Comparison of ENCODE assay signal across 8 mouse cellular contexts in the genomic region with DNA sequence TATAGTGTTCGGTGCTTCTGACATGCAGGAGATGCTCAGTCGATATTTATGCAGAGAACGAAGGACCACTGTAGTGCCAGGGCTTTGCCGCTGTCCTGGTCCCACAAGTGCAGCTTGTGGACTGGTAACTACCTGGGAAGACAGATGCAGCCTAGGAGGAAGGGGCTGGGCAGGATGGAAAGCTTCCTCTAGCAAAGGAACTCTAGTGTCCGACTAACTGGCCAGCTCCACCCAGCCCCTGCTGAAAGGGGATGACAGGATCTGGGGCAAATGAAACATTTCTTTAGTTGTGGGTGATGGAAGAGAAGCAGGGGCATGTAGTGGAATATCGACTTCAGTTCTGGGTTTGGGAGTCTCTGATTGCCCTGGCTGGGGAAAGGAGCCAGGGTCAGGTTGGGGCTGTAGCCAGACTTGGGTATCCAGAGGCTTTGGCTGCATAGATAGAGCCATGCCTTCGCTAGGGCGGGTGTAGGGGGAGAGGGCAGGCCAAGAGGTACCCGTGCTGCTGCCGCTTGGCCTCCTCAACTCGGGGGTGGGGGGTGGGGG. TPM values are rescaled to one million over a fixed set of nuclear protein-coding genes. Genes with fewer than 3 reads are reported as not detected.
DNase-seq lines count a peak whose midpoint lies in the region; ATAC-seq and TF ChIP-seq lines count a peak whose summit lies in the region.

No protein-coding gene starts in this region.

- H3K36me3 ChIP-seq in embryonic facial prominence, embryonic 15.5 days, result no peaks in the 10 kb centered on the region
- H3K36me3 ChIP-seq in limb, embryonic 12.5 days, result no peaks in the 10 kb centered on the region

- H3K4me1 ChIP-seq in embryonic facial prominence, embryonic 15.5 days, result peaks cover 21% of the 10 kb centered on the region
- peaks cover 23% of the 10 kb centered on the region for H3K4me1 ChIP-seq in limb, embryonic 12.5 days (replicated peaks)

- no peaks in the 10 kb centered on the region for H3K9me3 ChIP-seq in embryonic facial prominence, embryonic 15.5 days (replicated peaks)
- H3K9me3 ChIP-seq in limb, embryonic 12.5 days, result no peaks in the 10 kb centered on the region

- ATAC-seq in embryonic facial prominence, embryonic 15.5 days (ENCODE audit: insufficient number of reproducible peaks, low FRiP score, low TSS enrichment, low read depth), result no peak
- peak; percentile 33; the same call in 1 of the 2 replicates for ATAC-seq in limb, embryonic 12.5 days (ENCODE audit: insufficient number of reproducible peaks, insufficient read depth, low FRiP score, low TSS enrichment, low read depth)

- no peak for TF ChIP-seq CTCF in left cerebral cortex, adult 2 months (IDR thresholded peaks at IDR 0.05)

- H3K27ac ChIP-seq in left cerebral cortex, adult 2 months, result peak overlapping the region; percentile 71
- 0 out of 2 replicates have a peak overlapping the region, but pooled peaks have one; percentile 39 for H3K27ac ChIP-seq in embryonic facial prominence, embryonic 15.5 days (replicated peaks)
- no peak overlapping the region for H3K27ac ChIP-seq in limb, embryonic 12.5 days

- H3K4me3 ChIP-seq in left cerebral cortex, adult 2 months, result peak overlapping the region; percentile 27; the same call in 1 of the 2 replicates
- H3K4me3 ChIP-seq in embryonic facial prominence, embryonic 15.5 days (replicated peaks), result peak overlapping the region; percentile 54
- H3K4me3 ChIP-seq in limb, embryonic 12.5 days (replicated peaks), result peak overlapping the region; percentile 80

- intact Hi-C loops in left cerebral cortex, adult 2 months (cut with DNase I), result loop anchor here (2.0 kb wide), 1 partner anchor 112 kb away; no protein-coding TSS in a partner anchor
- intact Hi-C loops in left cerebral cortex, postnatal 36 days (cut with DNase I), result no loop called here

- no peak for DNase-seq in left cerebral cortex, adult 2 months (ENCODE audit: extremely low spot score in 1 of 2, low spot score in 2 of 2)
- DNase-seq in left cerebral cortex, postnatal 36 days (ENCODE audit: low spot score in 2 of 2), result no peak
- peak; percentile 45 for DNase-seq in retina, postnatal 1 day
- no peak for DNase-seq in urinary bladder, adult 18-20 months (ENCODE audit: low spot score in 2 of 2)
- no peak for DNase-seq in frontal cortex, adult 2 months (ENCODE audit: extremely low spot score in 1 of 2, low spot score in 1 of 2)
- no peak for DNase-seq in ovary, postnatal 14 days (ENCODE audit: low spot score)

- H3K4me2 ChIP-seq in embryonic facial prominence, embryonic 15.5 days (replicated peaks), result peak overlapping the region; percentile 97
- H3K4me2 ChIP-seq in limb, embryonic 12.5 days, result peak overlapping the region; percentile 99

- no peak overlapping the region; the same call in 1 of the 2 replicates for H3K9ac ChIP-seq in embryonic facial prominence, embryonic 15.5 days
- H3K9ac ChIP-seq in limb, embryonic 12.5 days (replicated peaks), result peak overlapping the region; percentile 84; the same call in 1 of the 2 replicates

- H3K27me3 ChIP-seq in embryonic facial prominence, embryonic 15.5 days, result peaks cover 20% of the 10 kb centered on the region
- H3K27me3 ChIP-seq in limb, embryonic 12.5 days, result peaks cover 60% of the 10 kb centered on the region

- 24% methylated on average over 11 of the region's 11 CpGs for WGBS in embryonic facial prominence, embryonic 15.5 days
- WGBS in limb, embryonic 12.5 days, result 28% methylated on average over 11 of the region's 11 CpGs

RNA-seq across cellular contexts. Expression of a gene that starts 0.5 kb away (rescaled TPM):
- total RNA-seq in left cerebral cortex, adult 2 months (2021), result 100 to 1,000 TPM; 265 to 266 TPM
- total RNA-seq in left cerebral cortex, postnatal 36 days (2021), result 100 to 1,000 TPM; 247 to 264 TPM
- 10.1 and 11.3 TPM in 2 replicates for polyA plus RNA-seq in embryonic facial prominence, embryonic 15.5 days (2015; fragmentation: Nextera tagmentation; extraction: Ambion mirVana)
- polyA plus RNA-seq in limb, embryonic 12.5 days (2016; fragmentation: Nextera tagmentation; extraction: Ambion mirVana), result 5.8 TPM in 2 replicates
- polyA plus RNA-seq in frontal cortex, adult 2 months (2012; rRNA removed), result 229 and 239 TPM in 2 replicates

Comparison
In these comparisons a context has a peak if more than half of its experiments do, and no peak if none do; other contexts are left out.
1. H3K4me3 ChIP-seq: peak in every context shown above with its lines; median percentile 80 in limb, embryonic 12.5 days; 54 in embryonic facial prominence, embryonic 15.5 days; 27 in left cerebral cortex, adult 2 months.
2. RNA of a gene that starts 0.5 kb away (polyA plus RNA-seq): 229 to 239 TPM in frontal cortex, adult 2 months; 10.1 to 11.3 TPM in embryonic facial prominence, embryonic 15.5 days and 5.8 TPM in limb, embryonic 12.5 days; every median in the first group is over 10 times any median in the second.